Mouse (Mus musculus) CH12.LX (cell line): Measurements from ENCODE around the gene Calm4. TPM values are rescaled to one million over a fixed set of nuclear protein-coding genes. Genes with fewer than 3 reads are reported as not detected.

Experiments
- DNase-seq: peaks from one replicate; pipeline ENCODE4 v3.0.0-alpha.2; 2013; ENCODE audit errors: extremely low read depth
- H3K27ac ChIP-seq: 2 replicates; pipeline ENCODE4 v1.5.1; 2012; ENCODE audit warnings: low read depth, mild to moderate bottlenecking, control low read depth, moderate library complexity; ENCODE audit not compliant: insufficient read depth
- H3K27me3 ChIP-seq: replicated peaks from 2 replicates; pipeline ENCODE3; 2012; ENCODE audit warnings: inconsistent platforms
- H3K36me3 ChIP-seq, 2 experiments: replicated peaks in 1 of 2; 2 replicates each; pipeline versions ENCODE3 to v1.6.1; 2012; ENCODE audit warnings: inconsistent platforms in 1 of 2, low read length in 1 of 2, mild to moderate bottlenecking in 1 of 2, mixed read lengths in 1 of 2, moderate library complexity in 1 of 2; ENCODE audit not compliant: control insufficient read depth in 1 of 2, insufficient read depth in 1 of 2
- H3K4me1 ChIP-seq, 2 experiments: 2 replicates each; pipeline ENCODE4 v1.6.1; 2012; ENCODE audit warnings: inconsistent platforms in 1 of 2, moderate library complexity in 1 of 2; ENCODE audit not compliant: insufficient read depth in 2 of 2, control insufficient read depth in 1 of 2
- H3K4me2 ChIP-seq: 2 replicates; pipeline ENCODE4 v1.6.1; 2012; ENCODE audit warnings: low read depth, mild to moderate bottlenecking, control low read depth; ENCODE audit not compliant: poor library complexity, insufficient read depth, severe bottlenecking
- H3K4me3 ChIP-seq, 3 experiments: fragments of 150-350 bp in 1 of 3; sonication (generic) in 1 of 3; replicated peaks in 1 of 3; 2 replicates each; pipeline versions ENCODE3 to v1.5.1; 2011 to 2012; ENCODE audit warnings: low read depth in 2 of 3, low read length in 2 of 3, mild to moderate bottlenecking in 2 of 3, moderate library complexity in 2 of 3, control low read depth in 1 of 3, improper control_type of control experiment in 1 of 3, inconsistent platforms in 1 of 3, mixed read lengths in 1 of 3; ENCODE audit not compliant: poor library complexity in 1 of 3
- H3K79me2 ChIP-seq: replicated peaks from 2 replicates; pipeline ENCODE4 v1.6.1; 2012; ENCODE audit warnings: mild to moderate bottlenecking, moderate library complexity; ENCODE audit not compliant: control insufficient read depth, poor library complexity, insufficient read depth, severe bottlenecking; ENCODE audit errors: extremely low read depth
- H3K9ac ChIP-seq: 2 replicates; pipeline ENCODE4 v1.6.1; 2012; ENCODE audit warnings: low read depth, mild to moderate bottlenecking, control low read depth, moderate library complexity; ENCODE audit not compliant: insufficient read depth
- H3K9me3 ChIP-seq: replicated peaks from 2 replicates; pipeline ENCODE3; 2012; ENCODE audit warnings: low read length, inconsistent platforms, mixed read lengths
- BHLHE40 ChIP-seq: IDR thresholded peaks from 2 replicates; pipeline ENCODE4 v1.6.1; 2011; ENCODE audit warnings: mild to moderate bottlenecking, low read depth, low read length, improper control_type of control experiment
- CHD1 ChIP-seq: IDR thresholded peaks from 2 replicates; pipeline ENCODE4 v1.6.1; 2012; ENCODE audit warnings: low read depth, low read length, improper control_type of control experiment, inconsistent platforms
- E2F4 ChIP-seq: IDR thresholded peaks from 2 replicates; pipeline ENCODE4 v1.6.1; 2011; ENCODE audit warnings: low read depth, low read length, improper control_type of control experiment; ENCODE audit not compliant: insufficient replicate concordance
- ELF1 ChIP-seq: IDR thresholded peaks from 2 replicates; pipeline ENCODE4 v1.6.1; 2014; ENCODE audit warnings: low read depth, mild to moderate bottlenecking, inconsistent platforms, low read length, improper control_type of control experiment
- EP300 ChIP-seq: IDR thresholded peaks from 2 replicates; pipeline ENCODE4 v1.6.1; 2011; ENCODE audit warnings: low read length, improper control_type of control experiment
- ETS1 ChIP-seq: conservative IDR thresholded peaks from 2 replicates; pipeline ENCODE4 v1.6.1; 2012; ENCODE audit warnings: low read depth, mild to moderate bottlenecking, inconsistent platforms, low read length, improper control_type of control experiment, moderate library complexity
- IRF4 ChIP-seq: IDR thresholded peaks from 2 replicates; pipeline ENCODE4 v1.6.1; 2014; ENCODE audit warnings: low read depth, mild to moderate bottlenecking, inconsistent platforms, low read length, improper control_type of control experiment
- JUN ChIP-seq: IDR thresholded peaks from 2 replicates; pipeline ENCODE4 v1.6.1; 2011; ENCODE audit warnings: low read depth, mild to moderate bottlenecking, low read length, improper control_type of control experiment, moderate library complexity; ENCODE audit not compliant: insufficient read depth
- JUND ChIP-seq: conservative IDR thresholded peaks from 2 replicates; pipeline ENCODE4 v1.6.1; 2011; ENCODE audit warnings: low read depth, low read length, improper control_type of control experiment
- MAX ChIP-seq: IDR thresholded peaks from 2 replicates; pipeline ENCODE4 v1.6.1; 2011; ENCODE audit warnings: low read length, improper control_type of control experiment
- MAZ ChIP-seq: IDR thresholded peaks from 2 replicates; pipeline ENCODE4 v1.6.1; 2012; ENCODE audit warnings: low read depth, mild to moderate bottlenecking, inconsistent platforms, low read length, improper control_type of control experiment, moderate library complexity
- MEF2A ChIP-seq: IDR thresholded peaks from 2 replicates; pipeline ENCODE4 v1.6.1; 2014; ENCODE audit warnings: low read depth, mild to moderate bottlenecking, inconsistent platforms, low read length, improper control_type of control experiment, borderline replicate concordance
- MXI1 ChIP-seq: IDR thresholded peaks from 2 replicates; pipeline ENCODE4 v1.6.1; 2011; ENCODE audit warnings: mild to moderate bottlenecking, low read depth, low read length, improper control_type of control experiment
- NRF1 ChIP-seq: IDR thresholded peaks from 2 replicates; pipeline ENCODE4 v1.6.1; 2014; ENCODE audit warnings: low read depth, mild to moderate bottlenecking, inconsistent platforms, low read length, improper control_type of control experiment, moderate library complexity
- POLR2A ChIP-seq: IDR thresholded peaks from 2 replicates; pipeline ENCODE4 v1.6.1; 2011; ENCODE audit warnings: low read depth, mild to moderate bottlenecking, improper control_type of control experiment, low read length
- POLR2AphosphoS2 ChIP-seq: IDR thresholded peaks from 2 replicates; pipeline ENCODE4 v1.6.1; 2011; ENCODE audit warnings: low read depth, low read length, improper control_type of control experiment
- RAD21 ChIP-seq: IDR thresholded peaks from 2 replicates; pipeline ENCODE4 v1.6.1; 2011; ENCODE audit warnings: low read depth, mild to moderate bottlenecking, low read length, improper control_type of control experiment, moderate library complexity
- SIN3A ChIP-seq: IDR thresholded peaks from 2 replicates; pipeline ENCODE4 v1.6.1; 2012; ENCODE audit warnings: low read length, improper control_type of control experiment, inconsistent platforms
- TBP ChIP-seq: conservative IDR thresholded peaks from 2 replicates; pipeline ENCODE4 v1.6.1; 2011; ENCODE audit warnings: low read depth, low read length, improper control_type of control experiment
- TCF12 ChIP-seq: IDR thresholded peaks from 2 replicates; pipeline ENCODE4 v1.6.1; 2014; ENCODE audit warnings: low read depth, mild to moderate bottlenecking, inconsistent platforms, low read length, improper control_type of control experiment
- UBTF ChIP-seq: IDR thresholded peaks from 2 replicates; pipeline ENCODE4 v1.6.1; 2012; ENCODE audit warnings: low read depth, mild to moderate bottlenecking, inconsistent platforms, low read length, improper control_type of control experiment, moderate library complexity
- ZC3H11A ChIP-seq: IDR thresholded peaks from 2 replicates; pipeline ENCODE4 v1.6.1; 2012; ENCODE audit warnings: low read depth, mild to moderate bottlenecking, inconsistent platforms, low read length, improper control_type of control experiment
- ZKSCAN1 ChIP-seq: IDR thresholded peaks from 2 replicates; pipeline ENCODE4 v1.6.1; 2012; ENCODE audit warnings: low read depth, inconsistent platforms, low read length, improper control_type of control experiment, borderline replicate concordance
- ZNF384 ChIP-seq: IDR thresholded peaks from 2 replicates; pipeline ENCODE4 v1.6.1; 2012; ENCODE audit warnings: low read depth, low read length, improper control_type of control experiment, inconsistent platforms
- dilution Hi-C: fragments of 300-500 bp; cut with MboI; formaldehyde crosslinking; loops from 2 replicates; pipeline ENCODE4 v1.14.3; 2020; ENCODE audit warnings: low sequenced_read_pairs; ENCODE audit not compliant: extremely low pct_unique_long_range_greater_than_20kb, extremely low pct_ligation_motif_present
- in situ Hi-C: fragments of 300-500 bp; cut with MboI; formaldehyde crosslinking; loops from 3 replicates; pipeline ENCODE4 v1.14.3; 2019; ENCODE audit warnings: low sequenced_read_pairs, low pct_ligation_motif_present, low pct_unique_long_range_greater_than_20kb, mixed read lengths
- polyA plus RNA-seq: library from polyadenylated mRNA; unstranded; fragments of >175 nt; gene quantifications from 2 replicates; pipeline ENCODE4 v1.2.1, GENCODE M21; 2012; ENCODE audit warnings: low read depth; ENCODE audit not compliant: insufficient read length
- total RNA-seq, 2 experiments: library from RNA; depleted of rRNA; stranded (reverse); fragments of 300-350 nt in 1 of 2; fragments of >200 nt in 1 of 2; gene quantifications; 2 replicates each; pipeline ENCODE4 v1.2.3; 2012 to 2014

The Calm4 gene
- total and polyA plus RNA-seq, 3 experiments: not detected

GRCm38 (mm10) chr13:3818012-3818739 lies 19.4 kb upstream of the Calm4 start:
- Histone ChIP-seq H3K9me3 (no peaks in the 10 kb centered on the region), H3K4me1 (no peaks in the 10 kb centered on the region), H3K79me2 (no peaks in the 10 kb centered on the region), H3K27ac (no peak overlapping the region), H3K4me3 (no peak overlapping the region), H3K4me2 (no peak overlapping the region; the same call in 1 of the 2 replicates), H3K27me3 (no peaks in the 10 kb centered on the region), H3K9ac (no peak overlapping the region), H3K36me3 (no peaks in the 10 kb centered on the region)
- in situ Hi-C loops (no loop called here), dilution Hi-C loops (no loop called here)
- no peak for DNase-seq
- TF ChIP-seq CHD1 (no peak), ELF1 (no peak), MAX (no peak), UBTF (no peak), MEF2A (no peak), EP300 (no peak), IRF4 (no peak), BHLHE40 (no peak), NRF1 (no peak), TCF12 (no peak), MXI1 (no peak), RAD21 (no peak)

- no peak overlapping the region for H3K4me2 ChIP-seq
- H3K79me2 ChIP-seq: no peaks in the 10 kb centered on the region
- TF ChIP-seq ZC3H11A (no peak), JUN (no peak), NRF1 (no peak), TCF12 (no peak), MXI1 (no peak), TBP (no peak), MAZ (no peak), POLR2AphosphoS2 (no peak), ZKSCAN1 (no peak), SIN3A (no peak), POLR2A (no peak), E2F4 (no peak), JUND (no peak), ETS1 (no peak), ZNF384 (no peak)
- H3K4me3 ChIP-seq: no peak overlapping the region
- in situ Hi-C loops: no loop called here
- no peak for DNase-seq
- no peaks in the 10 kb centered on the region for H3K4me1 ChIP-seq
- H3K36me3 ChIP-seq: no peaks in the 10 kb centered on the region
- no peak overlapping the region for H3K9ac ChIP-seq
- no peak overlapping the region for H3K27ac ChIP-seq
- H3K27me3 ChIP-seq: no peaks in the 10 kb centered on the region
- no peaks in the 10 kb centered on the region for H3K9me3 ChIP-seq
- dilution Hi-C loops: no loop called here
Observed at GRCm38 (mm10) chr13:3818740-3819076, 18.8 kb upstream of the Calm4 start.
